Mouse (Mus musculus) common myeloid progenitor, adult 5-6 weeks (primary cell): ENCODE data around the gene AI837181. TPM values are rescaled to one million over a fixed set of nuclear protein-coding genes. Genes with fewer than 3 reads are reported as not detected.

Experiments used
- ATAC-seq: replicated peaks from 2 replicates; pipeline ENCODE4 v1.8.0; 2016; ENCODE audit warnings: low read depth, mild to moderate bottlenecking, moderate TSS enrichment, inconsistent platforms; ENCODE audit not compliant: poor library complexity, severe bottlenecking
- total RNA-seq: library from RNA; stranded (forward); fragments of 200-1000, 187-1606 nt; gene quantifications from 2 replicates; pipeline ENCODE4 v1.2.3, GENCODE M21; 2017

AI837181 gene
- total RNA-seq, 1 experiment from 2014 or later: 9.2 TPM

- no peak for ATAC-seq
Measured at GRCm38 (mm10) chr19:5411961-5412360, 13.0 kb upstream of the AI837181 start.

- no peak for ATAC-seq
Measured at GRCm38 (mm10) chr19:5413840-5414239, 11.1 kb upstream of the AI837181 start.

GRCm38 (mm10) chr19:5414534-5414957 is 10.4 kb upstream of the AI837181 start:
- no peak for ATAC-seq

GRCm38 (mm10) chr19:5418750-5419466 is 6.0 kb upstream of the AI837181 start:
- ATAC-seq: no peak

- ATAC-seq: no peak
Measured at GRCm38 (mm10) chr19:5419630-5420029, 5.3 kb upstream of the AI837181 start.

- no peak for ATAC-seq
Measured at GRCm38 (mm10) chr19:5420579-5420978, 4.4 kb upstream of the AI837181 start.

GRCm38 (mm10) chr19:5421784-5422183 is 3.2 kb upstream of the AI837181 start:
- ATAC-seq: no peak

- ATAC-seq: no peak
Measured at GRCm38 (mm10) chr19:5422267-5422666, 2.7 kb upstream of the AI837181 start.

GRCm38 (mm10) chr19:5422895-5423443 is 2.0 kb upstream of the AI837181 start:
- ATAC-seq: no peak

GRCm38 (mm10) chr19:5423561-5423960 is 1.4 kb upstream of the AI837181 start:
- no peak for ATAC-seq

GRCm38 (mm10) chr19:5424092-5424781 is 707 bp upstream of the AI837181 start:
- ATAC-seq: peak; percentile 37

- no peak for ATAC-seq
Measured at GRCm38 (mm10) chr19:5425906-5426565, 1.1 kb downstream of the AI837181 start.

GRCm38 (mm10) chr19:5426640-5427290 is 1.8 kb downstream of the AI837181 start:
- no peak for ATAC-seq

- no peak for ATAC-seq
Measured at GRCm38 (mm10) chr19:5428083-5428482, 3.1 kb downstream of the AI837181 start.

GRCm38 (mm10) chr19:5429219-5429618 is 4.3 kb downstream of the AI837181 start:
- ATAC-seq: no peak

GRCm38 (mm10) chr19:5429806-5430205 is 4.9 kb downstream of the AI837181 start:
- no peak for ATAC-seq

- ATAC-seq: no peak
Measured at GRCm38 (mm10) chr19:5430408-5430807, 5.5 kb downstream of the AI837181 start.

- ATAC-seq: no peak
Measured at GRCm38 (mm10) chr19:5431911-5432464, 7.0 kb downstream of the AI837181 start.

GRCm38 (mm10) chr19:5432992-5433852 is 8.3 kb downstream of the AI837181 start:
- ATAC-seq: peak; percentile 75
